ENCODE assay signal across 8 mouse cellular contexts in genomic region chr12:105008752-105009178, GRCm38 (mm10). TPM values are rescaled to one million over a fixed set of nuclear protein-coding genes. Genes with fewer than 3 reads are reported as not detected.
DNase-seq lines count a peak whose midpoint lies in the region; ATAC-seq lines count a peak whose summit lies in the region.

No protein-coding gene starts in this region.

- H3K9me3 ChIP-seq in limb, embryonic 13.5 days = no peaks in the 10 kb centered on the region
- no peaks in the 10 kb centered on the region for H3K9me3 ChIP-seq in midbrain, embryonic 13.5 days

- peaks cover 34% of the 10 kb centered on the region for H3K4me1 ChIP-seq in limb, embryonic 13.5 days
- H3K4me1 ChIP-seq in midbrain, embryonic 13.5 days (replicated peaks) = peaks cover 20% of the 10 kb centered on the region

- peak; percentile 44 for DNase-seq in ovary, postnatal 36 days (ENCODE audit: low spot score)
- no peak for DNase-seq in ovary, postnatal 14 days (ENCODE audit: low spot score)
- DNase-seq in thymus, postnatal 0 days (ENCODE audit: low spot score) = peak; percentile 93
- no peak for DNase-seq in layer of hippocampus, postnatal 10 days (ENCODE audit: low spot score in 2 of 2)

- no peak overlapping the region for H3K27ac ChIP-seq in limb, embryonic 13.5 days
- no peak overlapping the region for H3K27ac ChIP-seq in midbrain, embryonic 13.5 days

- 1% methylated on average over 13 of the region's 13 CpGs for WGBS in limb, embryonic 13.5 days
- 5% methylated on average over 13 of the region's 13 CpGs for WGBS in midbrain, embryonic 13.5 days

- peak; percentile 42 for ATAC-seq in erythroblast, adult 5-6 weeks (replicated peaks; ENCODE audit: low FRiP score, poor library complexity, severe bottlenecking)
- peak; percentile 61 to 72 for ATAC-seq in hematopoietic stem cell, adult 5-6 weeks (replicated peaks in 1 of 2; ENCODE audit: insufficient read depth in 1 of 2, low FRiP score in 2 of 2, low TSS enrichment in 1 of 2, low read depth in 1 of 2, poor library complexity in 2 of 2, severe bottlenecking in 2 of 2)
- ATAC-seq in limb, embryonic 13.5 days (ENCODE audit: low FRiP score, low read depth) = peak; percentile 64
- ATAC-seq in midbrain, embryonic 13.5 days = peak; percentile 49; the same call in 1 of the 2 replicates

- peak overlapping the region; percentile 69 for H3K4me3 ChIP-seq in limb, embryonic 13.5 days
- H3K4me3 ChIP-seq in midbrain, embryonic 13.5 days (replicated peaks) = peak overlapping the region; percentile 57

- H3K9ac ChIP-seq in limb, embryonic 13.5 days = peak overlapping the region; percentile 72
- no peak overlapping the region for H3K9ac ChIP-seq in midbrain, embryonic 13.5 days (replicated peaks)

- H3K36me3 ChIP-seq in limb, embryonic 13.5 days = no peaks in the 10 kb centered on the region
- no peaks in the 10 kb centered on the region for H3K36me3 ChIP-seq in midbrain, embryonic 13.5 days

- H3K27me3 ChIP-seq in limb, embryonic 13.5 days = peaks cover 50% of the 10 kb centered on the region
- peaks cover 56% of the 10 kb centered on the region for H3K27me3 ChIP-seq in midbrain, embryonic 13.5 days

- peak overlapping the region; percentile 99 for H3K4me2 ChIP-seq in limb, embryonic 13.5 days (replicated peaks)
- peak overlapping the region; percentile 98 for H3K4me2 ChIP-seq in midbrain, embryonic 13.5 days (replicated peaks)

RNA-seq across cellular contexts. Expression of gene Syne3, which starts 0.8 kb away (rescaled TPM):
- total RNA-seq in erythroblast, adult 5-6 weeks (2015; ENCODE audit: low replicate concordance) = 4.8 and 5.6 TPM in 2 replicates
- total RNA-seq in erythroblast, adult 5-6 weeks (2017; ENCODE audit: low replicate concordance) = 10.3 and 14.8 TPM in 2 replicates
- 33.1 TPM in 2 replicates for total RNA-seq in hematopoietic stem cell, adult 5-6 weeks (2017)
- polyA plus RNA-seq in limb, embryonic 13.5 days (2015; fragmentation: Nextera tagmentation; extraction: Ambion mirVana) = 1.4 and 1.6 TPM in 2 replicates
- 0.17 and 0.27 TPM in 2 replicates for polyA plus RNA-seq in midbrain, embryonic 13.5 days (2015; fragmentation: Nextera tagmentation; extraction: Ambion mirVana)
- polyA plus RNA-seq in thymus, postnatal 0 days (2015; fragmentation: Nextera tagmentation; extraction: Ambion mirVana) = 6.2 and 7.8 TPM in 2 replicates
- total RNA-seq in layer of hippocampus, postnatal 10 days (2021) = under 1 TPM; 0.73 to 0.80 TPM

RNA-seq across cellular contexts. Expression of gene Glrx5, which starts 23.7 kb away (rescaled TPM):
- 170 and 188 TPM in 2 replicates for total RNA-seq in erythroblast, adult 5-6 weeks (2015; ENCODE audit: low replicate concordance)
- total RNA-seq in erythroblast, adult 5-6 weeks (2017; ENCODE audit: low replicate concordance) = 146 and 233 TPM in 2 replicates
- total RNA-seq in hematopoietic stem cell, adult 5-6 weeks (2017) = 24.0 and 26.5 TPM in 2 replicates
- 146 and 148 TPM in 2 replicates for polyA plus RNA-seq in limb, embryonic 13.5 days (2015; fragmentation: Nextera tagmentation; extraction: Ambion mirVana)
- 139 and 148 TPM in 2 replicates for polyA plus RNA-seq in midbrain, embryonic 13.5 days (2015; fragmentation: Nextera tagmentation; extraction: Ambion mirVana)
- polyA plus RNA-seq in thymus, postnatal 0 days (2015; fragmentation: Nextera tagmentation; extraction: Ambion mirVana) = 153 and 160 TPM in 2 replicates
- total RNA-seq in layer of hippocampus, postnatal 10 days (2021) = 10 to 100 TPM; 62.2 to 76.7 TPM

Comparison
In these comparisons a context has a peak if more than half of its experiments do, and no peak if none do; other contexts are left out.
1. DNase-seq: peak in ovary, postnatal 36 days (single experiment) and thymus, postnatal 0 days (single experiment); none in ovary, postnatal 14 days (single experiment) and layer of hippocampus, postnatal 10 days (0 of 2).
2. Peak in every context shown above with its lines, with median percentiles within 50 percentile points of each other: ATAC-seq.